Mouse (Mus musculus): ENCODE measurements around the gene St8sia2.

DNA sequence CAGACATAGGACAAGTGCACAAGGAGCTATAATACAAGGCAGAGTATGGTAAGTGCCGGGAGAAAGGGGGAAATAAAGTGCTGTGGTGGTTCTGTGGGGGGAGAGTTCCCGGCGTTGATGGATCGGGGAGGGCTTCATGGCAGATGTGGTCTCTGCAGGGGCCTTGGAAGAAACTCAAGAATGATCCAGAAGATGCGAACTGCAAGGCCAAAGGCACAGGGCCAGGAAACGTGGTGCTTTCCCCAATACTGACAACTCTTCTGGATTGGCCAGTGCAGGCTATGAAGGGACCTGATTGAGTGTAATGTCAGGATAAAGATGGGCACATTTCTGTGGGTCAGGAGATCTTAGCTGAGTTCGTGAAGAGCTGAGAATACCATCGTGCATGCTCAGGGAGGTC lies 74.3 kb downstream of the St8sia2 start:
- no peak for TF ChIP-seq POLR2A (IDR thresholded peaks at IDR 0.05; ENCODE audit: control insufficient read depth, low read depth, low read length)
- TF ChIP-seq CTCF (IDR thresholded peaks at IDR 0.05; ENCODE audit: control insufficient read depth, insufficient read depth, insufficient replicate concordance, low read depth, low read length): no peak

Data from testis, adult 2 months (tissue).